Mouse (Mus musculus) c-Kit-positive CD71-positive TER-119-positive erythroid progenitor cells, embryonic 14.5 days (primary cell): Measurements from ENCODE around the gene Tgfa.
A peak's percentile ranks its signal among the peaks of the same experiment; 100 is the strongest.

ENCODE experiments used
- DNase-seq: peaks from one replicate; pipeline ENCODE4 v3.0.0-alpha.2; 2013; ENCODE audit warnings: low spot score

Tgfa gene

GRCm38 (mm10) chr6:86296126-86296525 lies 101.1 kb downstream of the Tgfa start:
- DNase-seq, result no peak

- no peak for DNase-seq
These were observed 101.9 kb downstream of the Tgfa start for GRCm38 (mm10) chr6:86296938-86297337.

GRCm38 (mm10) chr6:86298961-86299360 lies 103.9 kb downstream of the Tgfa start:
- no peak for DNase-seq

- DNase-seq, result no peak
These were observed 104.4 kb downstream of the Tgfa start for GRCm38 (mm10) chr6:86299381-86299780.

- DNase-seq, result peak; percentile 21
These were observed 110.7 kb downstream of the Tgfa start for GRCm38 (mm10) chr6:86305680-86306079.

- no peak for DNase-seq
These were observed 119.0 kb downstream of the Tgfa start for GRCm38 (mm10) chr6:86314011-86314410.

GRCm38 (mm10) chr6:86317066-86317465 lies 122.0 kb downstream of the Tgfa start:
- no peak for DNase-seq

GRCm38 (mm10) chr6:86318855-86319254 lies 123.8 kb downstream of the Tgfa start:
- DNase-seq, result no peak

GRCm38 (mm10) chr6:86322031-86322563 lies 127.1 kb downstream of the Tgfa start:
- no peak for DNase-seq

GRCm38 (mm10) chr6:86322991-86323390 lies 128.0 kb downstream of the Tgfa start:
- no peak for DNase-seq

GRCm38 (mm10) chr6:86324400-86324799 lies 129.4 kb downstream of the Tgfa start:
- no peak for DNase-seq
